Mouse (Mus musculus): ENCODE data around the gene Notch4.
A peak's percentile ranks its signal among the peaks of the same experiment; 100 is the strongest.

DNA sequence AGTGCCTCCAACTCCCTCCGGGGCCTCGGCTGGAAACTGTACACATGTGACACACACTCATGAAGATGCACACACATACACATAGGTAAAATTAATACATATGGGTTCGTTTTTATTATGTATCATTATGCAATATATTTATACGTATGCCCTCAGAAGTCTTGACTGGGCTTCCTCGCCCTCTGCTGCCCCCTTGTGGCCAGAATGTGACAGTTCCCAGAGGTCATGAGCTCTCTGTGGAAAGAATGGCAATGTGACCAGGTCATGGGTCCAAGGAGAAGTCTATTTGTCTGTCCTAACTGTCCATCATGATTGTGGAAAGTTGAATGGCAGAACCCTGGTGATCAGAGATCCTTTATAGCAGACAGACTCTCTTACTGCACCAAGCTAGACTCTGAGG is 8.6 kb upstream of the Notch4 start:
- TF ChIP-seq EP300 (IDR thresholded peaks at IDR 0.05; ENCODE audit: low read depth) (no peak), CTCF (IDR thresholded peaks at IDR 0.05; ENCODE audit: low read depth) (peak; percentile 96)

All from heart, postnatal 0 days (tissue).